Mouse (Mus musculus) CH12.LX (cell line): ENCODE measurements at regions not wholly inside any gene's neighbourhood (a gene's known extent, or its start where the extent isn't known, plus 50 kb on each side); places are given as distances from the start of the nearest gene placed in this dataset.

ENCODE experiments used
- DNase-seq: peaks from one replicate; pipeline ENCODE4 v3.0.0-alpha.2; 2013; ENCODE audit errors: extremely low read depth
- H3K27ac ChIP-seq: 2 replicates; pipeline ENCODE4 v1.5.1; 2012; ENCODE audit warnings: low read depth, mild to moderate bottlenecking, control low read depth, moderate library complexity; ENCODE audit not compliant: insufficient read depth
- H3K27me3 ChIP-seq: replicated peaks from 2 replicates; pipeline ENCODE3; 2012; ENCODE audit warnings: inconsistent platforms
- H3K36me3 ChIP-seq, 2 experiments: replicated peaks in 1 of 2; 2 replicates each; pipeline versions ENCODE3 to v1.6.1; 2012; ENCODE audit warnings: inconsistent platforms in 1 of 2, low read length in 1 of 2, mild to moderate bottlenecking in 1 of 2, mixed read lengths in 1 of 2, moderate library complexity in 1 of 2; ENCODE audit not compliant: control insufficient read depth in 1 of 2, insufficient read depth in 1 of 2
- H3K4me1 ChIP-seq, 2 experiments: 2 replicates each; pipeline ENCODE4 v1.6.1; 2012; ENCODE audit warnings: inconsistent platforms in 1 of 2, moderate library complexity in 1 of 2; ENCODE audit not compliant: insufficient read depth in 2 of 2, control insufficient read depth in 1 of 2
- H3K4me2 ChIP-seq: 2 replicates; pipeline ENCODE4 v1.6.1; 2012; ENCODE audit warnings: low read depth, mild to moderate bottlenecking, control low read depth; ENCODE audit not compliant: poor library complexity, insufficient read depth, severe bottlenecking
- H3K4me3 ChIP-seq, 3 experiments: fragments of 150-350 bp in 1 of 3; sonication (generic) in 1 of 3; replicated peaks in 1 of 3; 2 replicates each; pipeline versions ENCODE3 to v1.5.1; 2011 to 2012; ENCODE audit warnings: low read depth in 2 of 3, low read length in 2 of 3, mild to moderate bottlenecking in 2 of 3, moderate library complexity in 2 of 3, control low read depth in 1 of 3, improper control_type of control experiment in 1 of 3, inconsistent platforms in 1 of 3, mixed read lengths in 1 of 3; ENCODE audit not compliant: poor library complexity in 1 of 3
- H3K79me2 ChIP-seq: replicated peaks from 2 replicates; pipeline ENCODE4 v1.6.1; 2012; ENCODE audit warnings: mild to moderate bottlenecking, moderate library complexity; ENCODE audit not compliant: control insufficient read depth, poor library complexity, insufficient read depth, severe bottlenecking; ENCODE audit errors: extremely low read depth
- H3K9ac ChIP-seq: 2 replicates; pipeline ENCODE4 v1.6.1; 2012; ENCODE audit warnings: low read depth, mild to moderate bottlenecking, control low read depth, moderate library complexity; ENCODE audit not compliant: insufficient read depth
- H3K9me3 ChIP-seq: replicated peaks from 2 replicates; pipeline ENCODE3; 2012; ENCODE audit warnings: low read length, inconsistent platforms, mixed read lengths
- CHD1 ChIP-seq: IDR thresholded peaks from 2 replicates; pipeline ENCODE4 v1.6.1; 2012; ENCODE audit warnings: low read depth, low read length, improper control_type of control experiment, inconsistent platforms
- E2F4 ChIP-seq: IDR thresholded peaks from 2 replicates; pipeline ENCODE4 v1.6.1; 2011; ENCODE audit warnings: low read depth, low read length, improper control_type of control experiment; ENCODE audit not compliant: insufficient replicate concordance
- ELF1 ChIP-seq: IDR thresholded peaks from 2 replicates; pipeline ENCODE4 v1.6.1; 2014; ENCODE audit warnings: low read depth, mild to moderate bottlenecking, inconsistent platforms, low read length, improper control_type of control experiment
- EP300 ChIP-seq: IDR thresholded peaks from 2 replicates; pipeline ENCODE4 v1.6.1; 2011; ENCODE audit warnings: low read length, improper control_type of control experiment
- GABPA ChIP-seq: IDR thresholded peaks from 2 replicates; pipeline ENCODE4 v1.6.1; 2012; ENCODE audit warnings: low read depth, low read length, improper control_type of control experiment, inconsistent platforms; ENCODE audit not compliant: insufficient replicate concordance
- HCFC1 ChIP-seq: IDR thresholded peaks from 2 replicates; pipeline ENCODE4 v1.6.1; 2012; ENCODE audit warnings: low read depth, mild to moderate bottlenecking, inconsistent platforms, low read length, improper control_type of control experiment
- JUND ChIP-seq: conservative IDR thresholded peaks from 2 replicates; pipeline ENCODE4 v1.6.1; 2011; ENCODE audit warnings: low read depth, low read length, improper control_type of control experiment
- KAT2A ChIP-seq: IDR thresholded peaks from 2 replicates; pipeline ENCODE4 v1.6.1; 2012; ENCODE audit warnings: low read length, improper control_type of control experiment, inconsistent platforms; ENCODE audit not compliant: insufficient replicate concordance
- MAFK ChIP-seq: IDR thresholded peaks from 2 replicates; pipeline ENCODE4 v1.6.1; 2011; ENCODE audit warnings: low read length, improper control_type of control experiment; ENCODE audit not compliant: insufficient replicate concordance
- MAX ChIP-seq: IDR thresholded peaks from 2 replicates; pipeline ENCODE4 v1.6.1; 2011; ENCODE audit warnings: low read length, improper control_type of control experiment
- MEF2A ChIP-seq: IDR thresholded peaks from 2 replicates; pipeline ENCODE4 v1.6.1; 2014; ENCODE audit warnings: low read depth, mild to moderate bottlenecking, inconsistent platforms, low read length, improper control_type of control experiment, borderline replicate concordance
- MXI1 ChIP-seq: IDR thresholded peaks from 2 replicates; pipeline ENCODE4 v1.6.1; 2011; ENCODE audit warnings: mild to moderate bottlenecking, low read depth, low read length, improper control_type of control experiment
- MYC ChIP-seq: IDR thresholded peaks from 2 replicates; pipeline ENCODE4 v1.6.1; 2011; ENCODE audit warnings: low read depth, mild to moderate bottlenecking, improper control_type of control experiment, low read length
- NELFE ChIP-seq: IDR thresholded peaks from 2 replicates; pipeline ENCODE4 v1.6.1; 2011; ENCODE audit warnings: low read depth, low read length, improper control_type of control experiment
- NRF1 ChIP-seq: IDR thresholded peaks from 2 replicates; pipeline ENCODE4 v1.6.1; 2014; ENCODE audit warnings: low read depth, mild to moderate bottlenecking, inconsistent platforms, low read length, improper control_type of control experiment, moderate library complexity
- POLR2AphosphoS2 ChIP-seq: IDR thresholded peaks from 2 replicates; pipeline ENCODE4 v1.6.1; 2011; ENCODE audit warnings: low read depth, low read length, improper control_type of control experiment
- SIN3A ChIP-seq: IDR thresholded peaks from 2 replicates; pipeline ENCODE4 v1.6.1; 2012; ENCODE audit warnings: low read length, improper control_type of control experiment, inconsistent platforms
- TBP ChIP-seq: conservative IDR thresholded peaks from 2 replicates; pipeline ENCODE4 v1.6.1; 2011; ENCODE audit warnings: low read depth, low read length, improper control_type of control experiment
- UBTF ChIP-seq: IDR thresholded peaks from 2 replicates; pipeline ENCODE4 v1.6.1; 2012; ENCODE audit warnings: low read depth, mild to moderate bottlenecking, inconsistent platforms, low read length, improper control_type of control experiment, moderate library complexity
- USF1 ChIP-seq: IDR thresholded peaks from 2 replicates; pipeline ENCODE4 v1.6.1; 2014; ENCODE audit warnings: low read depth, mild to moderate bottlenecking, inconsistent platforms, low read length, improper control_type of control experiment
- USF2 ChIP-seq: conservative IDR thresholded peaks from 2 replicates; pipeline ENCODE4 v1.6.1; 2011; ENCODE audit warnings: low read depth, low read length, improper control_type of control experiment
- ZC3H11A ChIP-seq: IDR thresholded peaks from 2 replicates; pipeline ENCODE4 v1.6.1; 2012; ENCODE audit warnings: low read depth, mild to moderate bottlenecking, inconsistent platforms, low read length, improper control_type of control experiment
- ZKSCAN1 ChIP-seq: IDR thresholded peaks from 2 replicates; pipeline ENCODE4 v1.6.1; 2012; ENCODE audit warnings: low read depth, inconsistent platforms, low read length, improper control_type of control experiment, borderline replicate concordance
- dilution Hi-C: fragments of 300-500 bp; cut with MboI; formaldehyde crosslinking; loops from 2 replicates; pipeline ENCODE4 v1.14.3; 2020; ENCODE audit warnings: low sequenced_read_pairs; ENCODE audit not compliant: extremely low pct_unique_long_range_greater_than_20kb, extremely low pct_ligation_motif_present
- in situ Hi-C: fragments of 300-500 bp; cut with MboI; formaldehyde crosslinking; loops from 3 replicates; pipeline ENCODE4 v1.14.3; 2019; ENCODE audit warnings: low sequenced_read_pairs, low pct_ligation_motif_present, low pct_unique_long_range_greater_than_20kb, mixed read lengths

DNA sequence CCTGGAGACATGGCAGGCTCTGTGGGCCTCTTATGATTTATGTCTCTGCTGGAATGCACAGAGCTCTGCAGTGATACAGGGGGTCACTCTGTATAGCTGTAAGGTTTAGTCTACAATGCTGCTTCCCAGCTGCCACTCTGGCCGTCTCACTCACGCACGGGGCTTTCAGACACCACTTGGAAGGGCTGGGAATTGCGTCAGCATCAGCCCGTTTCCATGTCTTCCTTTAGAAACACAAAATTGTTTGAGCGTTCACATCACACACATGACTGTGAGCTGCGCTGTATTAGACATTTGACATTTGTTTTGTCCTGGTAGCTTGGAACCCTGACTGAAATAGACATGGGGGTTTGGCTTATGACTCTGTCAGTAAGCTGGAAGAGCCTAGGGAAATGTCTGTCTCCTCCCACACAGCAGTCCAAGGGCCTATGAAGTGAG lies 90.5 kb upstream of the Rbms3 start:
- no peaks in the 10 kb centered on the region for H3K27me3 ChIP-seq
- in situ Hi-C loops, result no loop called here

DNA sequence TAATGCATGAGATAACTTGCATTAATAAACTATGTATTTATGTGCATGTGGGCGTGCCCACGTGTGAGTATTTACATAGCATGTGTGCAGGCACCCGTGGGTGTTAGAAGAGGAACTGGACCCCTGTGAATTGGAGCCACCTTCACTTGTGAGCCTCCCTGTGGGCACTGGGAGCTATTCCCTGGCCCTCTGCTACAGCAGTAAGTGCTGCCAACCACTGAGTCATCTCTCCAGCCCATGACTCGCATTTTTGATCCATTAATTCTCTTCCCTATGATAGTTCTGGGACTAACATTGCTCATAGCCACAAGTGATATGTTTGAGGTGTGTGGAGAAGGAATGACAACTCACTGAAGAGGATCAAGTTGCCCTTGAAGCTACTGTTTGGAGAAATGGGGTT lies 87.6 kb upstream of the Rbms3 start:
- dilution Hi-C loops (no loop called here), in situ Hi-C loops (no loop called here)
- Histone ChIP-seq H3K27me3 (no peaks in the 10 kb centered on the region), H3K4me2 (no peak overlapping the region), H3K27ac (no peak overlapping the region), H3K79me2 (no peaks in the 10 kb centered on the region), H3K9ac (no peak overlapping the region), H3K4me3 (no peak overlapping the region), H3K36me3 (no peaks in the 10 kb centered on the region), H3K4me1 (no peaks in the 10 kb centered on the region), H3K9me3 (peaks cover 79% of the 10 kb centered on the region)
- DNase-seq, result no peak
- TF ChIP-seq POLR2AphosphoS2, result no peak
- no peak for TF ChIP-seq NRF1
- TF ChIP-seq ZC3H11A, result no peak
- no peak for TF ChIP-seq MEF2A
- no peak for TF ChIP-seq E2F4
- no peak for TF ChIP-seq TBP
- TF ChIP-seq MXI1, result no peak
- no peak for TF ChIP-seq ELF1
- no peak for TF ChIP-seq JUND
- no peak for TF ChIP-seq USF1

More for the DNA sequence above, 90.5 kb upstream of the Rbms3 start:
- no peak overlapping the region for H3K4me3 ChIP-seq
- TF ChIP-seq CHD1, result no peak
- TF ChIP-seq JUND, result no peak
- TF ChIP-seq MAFK, result no peak
- TF ChIP-seq MYC, result no peak
- TF ChIP-seq UBTF, result no peak
- no peak for TF ChIP-seq EP300
- no peak for TF ChIP-seq HCFC1
- no peak for TF ChIP-seq MAX
- no peak for TF ChIP-seq ZKSCAN1
- no peak for TF ChIP-seq NELFE
- no peak for TF ChIP-seq NRF1
- no peak for TF ChIP-seq USF2
- no peak for TF ChIP-seq SIN3A
- no peak for TF ChIP-seq USF1
- no peak for TF ChIP-seq GABPA
- no peak for TF ChIP-seq KAT2A
- no peaks in the 10 kb centered on the region for H3K79me2 ChIP-seq
- DNase-seq, result no peak
- H3K9me3 ChIP-seq, result peaks cover 82% of the 10 kb centered on the region
- no peaks in the 10 kb centered on the region for H3K4me1 ChIP-seq
- dilution Hi-C loops, result no loop called here
- H3K4me2 ChIP-seq, result no peak overlapping the region
- no peak overlapping the region for H3K9ac ChIP-seq
- H3K36me3 ChIP-seq, result no peaks in the 10 kb centered on the region
- H3K27ac ChIP-seq, result no peak overlapping the region
